Mouse (Mus musculus) ES-Bruce4 (cell line): Measurements from ENCODE around the gene Ttc7b. TPM values are rescaled to one million over a fixed set of nuclear protein-coding genes. Genes with fewer than 3 reads are reported as not detected.

Experiments
- H3K27ac ChIP-seq: 2 replicates; pipeline ENCODE4 v1.5.1; 2012; ENCODE audit warnings: low read length, inconsistent platforms; ENCODE audit not compliant: insufficient read depth
- H3K27me3 ChIP-seq: 2 replicates; pipeline ENCODE4 v1.6.1; 2012; ENCODE audit warnings: mild to moderate bottlenecking, low read length, inconsistent platforms; ENCODE audit not compliant: control insufficient read depth, poor library complexity, insufficient read depth, severe bottlenecking
- H3K36me3 ChIP-seq: 2 replicates; pipeline ENCODE4 v1.6.1; 2012; ENCODE audit warnings: inconsistent platforms, mild to moderate bottlenecking, low read length, moderate library complexity; ENCODE audit not compliant: control insufficient read depth, poor library complexity, insufficient read depth, severe bottlenecking
- H3K4me1 ChIP-seq: one replicate; pipeline ENCODE4 v1.8.1; 2011; ENCODE audit warnings: low read length; ENCODE audit not compliant: control insufficient read depth, insufficient read depth
- H3K4me3 ChIP-seq: 2 replicates; pipeline ENCODE4 v1.5.1; 2011; ENCODE audit warnings: low read depth, mild to moderate bottlenecking, low read length
- H3K9ac ChIP-seq: 2 replicates; pipeline ENCODE4 v1.6.1; 2012; ENCODE audit warnings: low read depth, mild to moderate bottlenecking, inconsistent platforms; ENCODE audit not compliant: poor library complexity, severe bottlenecking
- H3K9me3 ChIP-seq: replicated peaks from 2 replicates; pipeline ENCODE4 v1.6.1; 2012; ENCODE audit warnings: mild to moderate bottlenecking, low read length, inconsistent platforms; ENCODE audit not compliant: control insufficient read depth, poor library complexity, insufficient read depth, severe bottlenecking
- CTCF ChIP-seq: IDR thresholded peaks from one replicate; pipeline ENCODE4 v1.8.1; 2011; ENCODE audit warnings: low read depth, low read length
- EP300 ChIP-seq: IDR thresholded peaks from 2 replicates; pipeline ENCODE4 v1.6.1; 2011; ENCODE audit warnings: low read depth, low read length; ENCODE audit not compliant: insufficient read depth
- POLR2A ChIP-seq: IDR thresholded peaks from one replicate; pipeline ENCODE4 v1.8.1; 2011; ENCODE audit warnings: low read length; ENCODE audit not compliant: insufficient read depth
- polyA plus RNA-seq: library from polyadenylated mRNA; stranded (reverse); fragments of >200 nt; gene quantifications from 2 replicates; pipeline ENCODE4 v1.2.4, GENCODE M21; 2011; ENCODE audit warnings: low read depth; ENCODE audit not compliant: missing spikeins, insufficient read depth, insufficient read length

The Ttc7b gene
- polyA plus RNA-seq, 1 experiment = 61.1 TPM

DNA sequence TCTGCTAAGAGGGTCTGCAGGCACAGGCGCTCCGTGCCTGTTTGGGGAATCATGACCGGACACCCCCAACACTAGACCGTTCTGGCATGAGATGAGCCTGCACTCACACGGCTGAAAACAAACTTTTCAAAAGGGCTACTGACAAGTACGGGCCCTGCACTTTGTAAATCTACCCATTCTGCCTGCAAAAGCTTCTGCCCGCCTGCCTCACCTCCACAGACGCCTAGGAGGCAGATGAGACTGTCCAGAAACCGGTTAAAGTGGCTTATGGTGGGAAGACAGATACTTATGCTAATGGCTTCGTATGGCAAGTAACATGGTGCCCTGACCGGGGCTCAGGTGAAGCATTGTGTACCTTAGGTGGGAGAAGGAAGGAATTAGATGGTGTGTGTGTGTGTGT is 16.5 kb upstream of the Ttc7b start:
- H3K27me3 ChIP-seq = no peaks in the 10 kb centered on the region
- H3K4me1 ChIP-seq = peaks cover 10% of the 10 kb centered on the region
- H3K9ac ChIP-seq = no peak overlapping the region
- H3K4me3 ChIP-seq = no peak overlapping the region
- TF ChIP-seq CTCF (no peak), POLR2A (no peak), EP300 (no peak)
- no peaks in the 10 kb centered on the region for H3K36me3 ChIP-seq
- no peaks in the 10 kb centered on the region for H3K9me3 ChIP-seq
- peak overlapping the region; percentile 12; the same call in 1 of the 2 replicates for H3K27ac ChIP-seq

DNA sequence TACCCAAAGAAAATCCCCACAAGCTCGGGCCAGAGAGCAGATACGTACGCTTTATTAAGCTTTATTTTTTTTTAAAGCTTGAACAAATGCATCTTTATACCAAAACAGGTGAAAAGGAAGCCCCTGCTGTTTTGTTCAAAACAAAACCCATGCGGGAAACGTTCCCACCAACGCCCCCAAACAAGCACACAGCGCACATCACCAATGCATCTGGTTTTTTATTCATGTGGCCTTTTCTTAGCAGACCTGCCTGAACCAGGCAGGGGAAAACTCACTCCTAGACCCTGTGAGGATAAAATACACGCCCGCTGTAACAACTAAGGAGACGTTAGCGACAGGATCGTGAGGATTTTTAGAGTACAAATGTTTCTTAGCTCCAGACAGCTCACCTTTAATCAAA is 14.4 kb upstream of the Ttc7b start:
- Histone ChIP-seq H3K9ac (peak overlapping the region; percentile 79), H3K27ac (peak overlapping the region; percentile 90), H3K9me3 (no peaks in the 10 kb centered on the region), H3K4me3 (peak overlapping the region; percentile 30; the same call in 1 of the 2 replicates), H3K4me1 (peaks cover 10% of the 10 kb centered on the region), H3K27me3 (no peaks in the 10 kb centered on the region), H3K36me3 (no peaks in the 10 kb centered on the region)
- no peak for TF ChIP-seq CTCF
- no peak for TF ChIP-seq POLR2A
- no peak for TF ChIP-seq EP300

DNA sequence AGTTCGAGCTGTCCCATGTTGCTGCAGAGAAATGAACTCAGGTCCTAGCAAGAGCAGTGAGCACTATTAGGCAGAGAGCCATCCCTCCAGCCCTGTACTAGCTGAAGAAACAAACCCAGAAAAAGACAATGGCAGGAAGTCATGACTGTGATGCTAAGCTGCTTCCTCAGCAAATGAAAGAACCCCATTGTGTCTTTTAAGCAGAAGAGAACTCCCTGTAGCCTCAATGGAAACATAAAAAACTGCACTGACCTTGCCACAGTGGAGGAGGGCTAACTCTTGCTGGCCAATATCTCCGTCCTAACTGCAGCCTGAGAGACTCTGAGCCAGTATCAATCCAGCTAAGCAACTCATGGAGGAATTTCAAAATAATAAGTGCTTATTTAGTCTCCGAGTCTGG is 13.4 kb upstream of the Ttc7b start:
- H3K27me3 ChIP-seq = no peaks in the 10 kb centered on the region
- peak overlapping the region; percentile 90 for H3K27ac ChIP-seq
- H3K36me3 ChIP-seq = no peaks in the 10 kb centered on the region
- no peak overlapping the region for H3K4me3 ChIP-seq
- 0 out of 2 replicates have a peak overlapping the region, but pooled peaks have one; percentile 79 for H3K9ac ChIP-seq
- no peaks in the 10 kb centered on the region for H3K9me3 ChIP-seq
- TF ChIP-seq POLR2A (no peak), EP300 (0 out of 2 replicates have a peak, but pooled peaks have one; percentile 26)
- H3K4me1 ChIP-seq = peaks cover 11% of the 10 kb centered on the region

DNA sequence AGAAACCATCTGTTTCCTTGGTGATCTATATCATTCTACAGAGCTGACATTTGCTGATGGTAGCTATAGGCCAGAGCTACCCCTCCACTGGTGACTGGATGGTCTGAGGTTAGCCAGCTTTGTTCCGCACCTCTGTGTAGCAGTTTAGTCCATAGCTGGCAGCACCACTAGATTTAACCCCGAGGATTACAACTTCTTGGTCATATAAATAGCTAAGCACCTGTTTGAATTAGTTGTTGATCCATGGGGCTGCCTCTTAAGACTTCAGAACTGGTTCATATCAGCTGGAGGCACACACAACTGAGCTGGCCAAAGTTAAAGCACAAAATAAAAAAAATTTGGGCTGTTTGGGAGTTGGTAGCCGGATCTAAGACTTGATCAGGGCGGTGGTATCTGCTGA is 12.6 kb upstream of the Ttc7b start:
- Histone ChIP-seq H3K9ac (peak overlapping the region; percentile 20; the same call in 1 of the 2 replicates), H3K36me3 (no peaks in the 10 kb centered on the region), H3K27me3 (no peaks in the 10 kb centered on the region), H3K9me3 (no peaks in the 10 kb centered on the region), H3K4me1 (peaks cover 13% of the 10 kb centered on the region), H3K27ac (peak overlapping the region; percentile 83), H3K4me3 (no peak overlapping the region)
- TF ChIP-seq CTCF (no peak), POLR2A (no peak), EP300 (no peak)

DNA sequence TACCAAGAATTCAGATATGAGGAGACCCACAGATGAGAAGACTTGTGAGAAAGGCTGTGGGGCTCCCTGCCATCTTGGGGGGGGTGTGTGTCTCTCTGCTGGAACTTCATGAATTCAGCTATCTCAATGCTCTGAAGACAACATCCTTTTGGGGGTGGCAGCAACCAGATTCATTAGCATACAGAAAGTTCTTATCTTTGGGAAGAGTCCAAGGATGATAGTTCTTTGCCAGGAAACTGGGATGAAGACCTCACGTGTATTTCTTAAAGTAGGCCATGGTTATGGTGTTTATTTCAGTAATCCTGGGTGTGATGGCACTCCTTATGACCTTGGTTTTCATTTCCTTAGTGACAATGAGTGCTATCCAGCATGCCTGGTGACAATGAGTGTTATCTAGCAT is 11.1 kb upstream of the Ttc7b start:
- Histone ChIP-seq H3K36me3 (no peaks in the 10 kb centered on the region), H3K4me1 (peaks cover 13% of the 10 kb centered on the region), H3K9me3 (no peaks in the 10 kb centered on the region), H3K9ac (no peak overlapping the region), H3K4me3 (no peak overlapping the region), H3K27ac (no peak overlapping the region), H3K27me3 (no peaks in the 10 kb centered on the region)
- no peak for TF ChIP-seq CTCF
- TF ChIP-seq POLR2A = no peak
- TF ChIP-seq EP300 = no peak

DNA sequence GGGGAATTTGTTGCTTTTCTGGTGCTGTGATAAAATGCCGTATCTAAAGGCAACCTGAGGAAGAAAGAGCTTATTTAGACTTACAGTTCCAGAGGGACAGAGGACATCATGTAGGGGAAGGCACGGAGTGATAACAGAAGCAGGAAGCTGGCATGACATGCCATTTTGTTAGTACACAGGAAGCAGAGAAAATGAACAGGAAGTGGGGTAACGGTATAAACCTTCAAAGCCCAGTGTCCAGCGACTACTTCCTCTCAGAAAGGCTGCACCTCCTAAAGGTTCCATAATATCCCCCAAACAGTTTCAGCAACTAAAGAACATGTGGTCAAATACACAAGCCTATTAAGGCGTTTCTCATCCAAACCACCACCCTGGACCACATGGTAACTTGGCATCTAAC is 10.2 kb upstream of the Ttc7b start:
- TF ChIP-seq POLR2A (no peak), EP300 (no peak), CTCF (no peak)
- no peak overlapping the region for H3K27ac ChIP-seq
- peaks cover 9% of the 10 kb centered on the region for H3K4me1 ChIP-seq
- H3K27me3 ChIP-seq = no peaks in the 10 kb centered on the region
- no peaks in the 10 kb centered on the region for H3K9me3 ChIP-seq
- H3K4me3 ChIP-seq = no peak overlapping the region
- H3K9ac ChIP-seq = no peak overlapping the region
- H3K36me3 ChIP-seq = no peaks in the 10 kb centered on the region
